Mouse (Mus musculus) neural tube, embryonic 11.5 days (tissue): ENCODE results near the gene Hoxb3. TPM values are rescaled to one million over a fixed set of nuclear protein-coding genes. Genes with fewer than 3 reads are reported as not detected.

Experiments used
- ATAC-seq: fragments of 200-750 bp; cut with Nextera tagmentation; 2 replicates; pipeline ENCODE4 v1.8.0; 2017; ENCODE audit warnings: moderate number of reproducible peaks, mild to moderate bottlenecking, moderate TSS enrichment, moderate library complexity; ENCODE audit not compliant: insufficient read depth, low FRiP score, low TSS enrichment
- DNase-seq: peaks from one replicate; pipeline ENCODE4 v3.0.0-alpha.2; 2015; ENCODE audit warnings: low spot score
- H3K27ac ChIP-seq: fragments of 300-500 bp; sonication (generic); 2 replicates; pipeline ENCODE4 v1.5.1; 2014; ENCODE audit warnings: low read depth, mild to moderate bottlenecking, low read length
- H3K27me3 ChIP-seq: fragments of 300-500 bp; sonication (generic); 2 replicates; pipeline ENCODE4 v1.6.1; 2014; ENCODE audit warnings: mild to moderate bottlenecking, low read length, mixed read lengths; ENCODE audit not compliant: control insufficient read depth, insufficient read depth
- H3K36me3 ChIP-seq: fragments of 300-500 bp; sonication (generic); 2 replicates; pipeline ENCODE4 v1.6.1; 2014; ENCODE audit warnings: mild to moderate bottlenecking, low read length, moderate library complexity, mixed read lengths; ENCODE audit not compliant: control insufficient read depth, insufficient read depth
- H3K4me1 ChIP-seq: fragments of 300-500 bp; sonication (generic); 2 replicates; pipeline ENCODE4 v1.6.1; 2014; ENCODE audit warnings: low read length, mixed read lengths; ENCODE audit not compliant: control insufficient read depth, insufficient read depth
- H3K4me2 ChIP-seq: fragments of 300-500 bp; sonication (generic); 2 replicates; pipeline ENCODE4 v1.6.1; 2014; ENCODE audit warnings: low read depth, mild to moderate bottlenecking, moderate library complexity
- H3K4me3 ChIP-seq: fragments of 300-500 bp; sonication (generic); 2 replicates; pipeline ENCODE4 v1.5.1; 2014; ENCODE audit warnings: low read depth, low read length
- H3K9ac ChIP-seq: fragments of 300-500 bp; sonication (generic); 2 replicates; pipeline ENCODE4 v1.6.1; 2014; ENCODE audit warnings: mild to moderate bottlenecking, low read length
- H3K9me3 ChIP-seq: fragments of 300-500 bp; sonication (generic); 2 replicates; pipeline ENCODE4 v1.6.1; 2016; ENCODE audit warnings: low read length; ENCODE audit not compliant: control insufficient read depth
- WGBS: fragments of 180-500 bp; shearing (Covaris S2); extraction: QIAGEN DNeasy Blood & Tissue Kit; methylation state at CpG from one replicate; pipeline ENCODE4 v1.1.7; 2014; 5-methylcytosine and 5-hydroxymethylcytosine counted together
- polyA plus RNA-seq: library from polyadenylated mRNA; unstranded; fragments of >200 nt; fragmentation: Nextera tagmentation; extraction: Ambion mirVana; gene quantifications from 2 replicates; pipeline ENCODE4 v1.2.1, GENCODE M21; 2014

Gene Hoxb3
- polyA plus RNA-seq, 1 experiment from 2014 or later, result 10.3 TPM

DNA sequence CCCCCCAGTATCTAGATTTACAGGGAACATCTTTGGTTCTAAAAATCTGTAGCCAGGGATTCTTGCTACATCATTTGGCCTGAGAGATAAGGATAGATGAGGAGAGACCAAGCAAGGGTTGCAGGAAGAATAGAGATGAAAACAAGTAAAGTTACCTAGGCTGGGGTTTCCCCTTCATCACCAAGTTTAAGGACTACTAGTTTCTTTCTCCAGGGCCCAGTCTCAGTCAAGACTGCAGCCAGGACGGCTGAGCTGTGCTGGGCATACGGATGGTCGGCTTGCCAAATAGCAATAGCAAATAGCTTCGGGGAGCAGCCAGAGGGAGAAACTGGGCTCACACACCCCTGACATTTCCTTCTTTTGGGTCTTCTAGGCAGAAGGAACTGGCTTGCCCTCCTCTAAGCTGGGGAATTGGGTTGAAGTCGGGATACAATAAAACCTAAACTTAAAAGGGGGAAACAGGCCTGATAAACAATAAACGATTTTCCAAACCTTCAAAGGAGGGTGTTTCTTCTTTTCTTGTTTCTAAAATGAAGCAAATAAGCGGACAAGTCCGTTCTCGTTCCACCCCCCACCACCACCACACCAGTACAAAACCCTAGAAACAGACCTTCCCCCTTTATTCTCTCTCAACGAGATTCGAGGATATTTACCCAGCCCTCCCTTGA, 25.0 kb upstream of the Hoxb3 start:
- Histone ChIP-seq H3K4me1 (peaks cover 20% of the 10 kb centered on the region), H3K9me3 (no peaks in the 10 kb centered on the region), H3K9ac (peak overlapping the region; percentile 100), H3K4me2 (peak overlapping the region; percentile 100), H3K4me3 (peak overlapping the region; percentile 96), H3K36me3 (no peaks in the 10 kb centered on the region), H3K27me3 (0 out of 2 replicates have a peak, but pooled peaks cover 2% of the 10 kb centered on the region), H3K27ac (peak overlapping the region; percentile 100)
- ATAC-seq, result no peak
- DNase-seq, result no peak
- 4% methylated on average over 11 of the region's 11 CpGs for WGBS

DNA sequence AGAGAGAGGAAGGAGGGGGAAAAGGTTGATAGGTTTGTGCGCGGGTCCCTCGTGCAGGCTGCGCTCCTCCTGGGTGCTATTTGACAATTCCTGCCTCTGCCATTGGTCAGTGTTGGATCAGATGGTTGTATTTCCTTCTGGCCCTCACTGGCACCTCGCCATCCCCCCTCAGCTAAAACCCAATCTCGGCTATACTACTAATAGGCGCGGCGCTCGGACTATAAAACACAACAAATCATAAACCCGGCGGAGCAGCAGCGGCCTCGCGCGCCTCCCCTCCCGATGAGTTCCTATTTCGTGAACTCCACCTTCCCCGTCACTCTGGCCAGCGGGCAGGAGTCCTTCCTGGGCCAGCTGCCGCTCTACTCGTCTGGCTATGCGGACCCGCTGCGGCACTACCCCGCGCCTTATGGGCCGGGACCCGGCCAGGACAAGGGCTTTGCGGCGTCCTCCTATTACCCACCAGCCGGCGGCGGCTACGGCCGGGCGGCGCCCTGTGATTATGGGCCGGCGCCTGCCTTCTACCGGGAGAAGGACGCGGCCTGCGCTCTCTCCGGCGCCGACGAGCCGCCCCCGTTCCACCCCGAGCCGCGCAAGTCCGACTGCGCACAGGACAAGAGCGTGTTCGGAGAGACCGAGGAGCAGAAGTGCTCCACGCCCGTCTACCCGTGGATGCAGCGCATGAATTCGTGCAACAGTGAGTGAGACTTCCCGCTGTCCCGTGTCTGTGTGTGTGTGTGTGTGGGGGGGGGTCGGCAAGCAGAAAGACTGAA, 24.0 kb upstream of the Hoxb3 start:
- DNase-seq (no peak), ATAC-seq (no peak)
- Histone ChIP-seq H3K27ac (peak overlapping the region; percentile 100), H3K4me2 (peak overlapping the region; percentile 100), H3K4me1 (peaks cover 20% of the 10 kb centered on the region), H3K9ac (peak overlapping the region; percentile 100), H3K4me3 (peak overlapping the region; percentile 96), H3K36me3 (no peaks in the 10 kb centered on the region), H3K9me3 (no peaks in the 10 kb centered on the region), H3K27me3 (0 out of 2 replicates have a peak, but pooled peaks cover 2% of the 10 kb centered on the region)
- WGBS, result under 1% methylated on average over 66 of the region's 66 CpGs

DNA sequence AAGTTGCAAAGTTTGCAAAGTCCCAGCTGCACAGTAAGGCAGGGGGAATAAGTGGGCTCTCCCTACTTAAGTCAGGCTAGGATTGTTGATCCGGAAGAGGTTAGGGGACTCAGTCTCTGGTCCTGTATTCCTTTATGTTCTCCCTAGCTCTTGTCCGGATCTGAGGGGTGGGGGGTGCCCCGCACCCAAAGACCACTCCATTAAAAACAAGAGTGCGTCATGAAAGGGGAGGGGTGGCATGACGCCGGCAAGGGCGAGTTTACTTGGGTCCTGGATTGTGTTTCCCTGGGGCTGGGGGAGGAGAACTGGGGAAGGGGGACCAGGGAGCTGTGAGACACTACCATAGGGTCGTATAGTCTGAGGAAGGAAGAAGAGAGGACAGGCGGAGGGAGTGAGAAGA, 23.3 kb upstream of the Hoxb3 start:
- ATAC-seq (no peak), DNase-seq (no peak)
- no peaks in the 10 kb centered on the region for H3K9me3 ChIP-seq
- peak overlapping the region; percentile 96 for H3K4me3 ChIP-seq
- peak overlapping the region; percentile 100 for H3K27ac ChIP-seq
- peak overlapping the region; percentile 100 for H3K4me2 ChIP-seq
- peaks cover 20% of the 10 kb centered on the region for H3K4me1 ChIP-seq
- H3K36me3 ChIP-seq, result no peaks in the 10 kb centered on the region
- under 1% methylated on average over 9 of the region's 9 CpGs for WGBS
- H3K9ac ChIP-seq, result peak overlapping the region; percentile 100
- H3K27me3 ChIP-seq, result 0 out of 2 replicates have a peak, but pooled peaks cover 2% of the 10 kb centered on the region

DNA sequence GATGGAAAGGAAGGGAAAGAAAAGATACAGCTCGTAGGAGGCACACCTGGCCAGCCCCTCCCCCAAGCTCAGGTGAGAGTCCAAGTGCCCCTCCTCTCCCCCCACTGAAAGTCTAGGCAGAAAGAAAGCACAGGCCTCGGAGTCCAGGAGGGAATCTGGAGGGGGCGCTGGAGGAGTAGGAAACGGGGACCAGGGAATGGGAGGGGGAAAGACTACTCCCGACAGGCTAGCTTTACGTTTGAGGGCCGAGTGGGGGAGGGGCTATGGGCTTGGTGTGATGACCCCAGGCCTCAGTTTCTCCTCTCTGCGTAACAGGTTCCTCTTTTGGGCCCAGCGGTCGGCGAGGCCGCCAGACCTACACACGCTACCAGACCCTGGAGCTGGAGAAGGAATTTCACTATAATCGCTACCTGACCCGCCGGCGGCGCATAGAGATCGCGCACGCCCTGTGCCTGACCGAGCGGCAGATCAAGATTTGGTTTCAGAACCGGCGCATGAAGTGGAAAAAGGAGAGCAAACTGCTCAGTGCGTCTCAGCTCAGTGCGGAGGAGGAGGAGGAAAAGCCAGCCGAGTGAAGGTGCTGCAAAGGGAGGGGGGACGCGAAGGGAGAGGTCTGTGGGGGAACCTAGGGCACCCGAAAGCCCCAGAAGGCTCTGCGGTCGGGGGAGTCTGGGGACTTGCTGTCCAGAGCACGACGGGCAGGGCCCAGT, 22.6 kb upstream of the Hoxb3 start:
- peak overlapping the region; percentile 100 for H3K9ac ChIP-seq
- peaks cover 21% of the 10 kb centered on the region for H3K4me1 ChIP-seq
- no peak for DNase-seq
- 2% methylated on average over 33 of the region's 35 CpGs for WGBS
- H3K36me3 ChIP-seq, result no peaks in the 10 kb centered on the region; the same call in 1 of the 2 replicates
- ATAC-seq, result no peak
- no peaks in the 10 kb centered on the region for H3K9me3 ChIP-seq
- H3K27ac ChIP-seq, result peak overlapping the region; percentile 100
- 0 out of 2 replicates have a peak, but pooled peaks cover 2% of the 10 kb centered on the region for H3K27me3 ChIP-seq
- peak overlapping the region; percentile 100 for H3K4me2 ChIP-seq
- peak overlapping the region; percentile 96 for H3K4me3 ChIP-seq

DNA sequence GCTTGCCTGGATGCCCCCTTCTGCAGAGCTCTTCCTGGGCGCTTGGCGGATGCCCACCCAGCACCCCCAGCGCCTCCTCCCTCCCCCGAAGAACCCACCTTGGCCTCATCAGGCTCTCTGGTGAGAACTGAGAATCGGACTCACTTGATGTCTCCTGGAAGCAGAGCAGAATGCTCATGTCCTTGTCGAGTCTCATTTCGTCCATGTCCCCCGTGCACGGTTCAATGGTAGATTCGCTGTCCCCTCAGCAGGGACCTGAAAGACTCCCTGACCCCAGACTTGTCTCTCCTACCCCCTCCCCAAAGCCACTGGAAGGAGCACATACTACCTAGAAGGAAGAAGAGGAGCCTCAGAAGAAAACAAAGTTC, 22.1 kb upstream of the Hoxb3 start:
- H3K27me3 ChIP-seq, result 0 out of 2 replicates have a peak, but pooled peaks cover 2% of the 10 kb centered on the region
- no peak for DNase-seq
- H3K4me1 ChIP-seq, result peaks cover 26% of the 10 kb centered on the region
- peak overlapping the region; percentile 100 for H3K27ac ChIP-seq
- ATAC-seq, result no peak
- H3K9me3 ChIP-seq, result no peaks in the 10 kb centered on the region
- 6% methylated on average over 10 of the region's 10 CpGs for WGBS
- peak overlapping the region; percentile 100 for H3K9ac ChIP-seq
- H3K36me3 ChIP-seq, result no peaks in the 10 kb centered on the region; the same call in 1 of the 2 replicates
- peak overlapping the region; percentile 100 for H3K4me2 ChIP-seq
- peak overlapping the region; percentile 96 for H3K4me3 ChIP-seq

DNA sequence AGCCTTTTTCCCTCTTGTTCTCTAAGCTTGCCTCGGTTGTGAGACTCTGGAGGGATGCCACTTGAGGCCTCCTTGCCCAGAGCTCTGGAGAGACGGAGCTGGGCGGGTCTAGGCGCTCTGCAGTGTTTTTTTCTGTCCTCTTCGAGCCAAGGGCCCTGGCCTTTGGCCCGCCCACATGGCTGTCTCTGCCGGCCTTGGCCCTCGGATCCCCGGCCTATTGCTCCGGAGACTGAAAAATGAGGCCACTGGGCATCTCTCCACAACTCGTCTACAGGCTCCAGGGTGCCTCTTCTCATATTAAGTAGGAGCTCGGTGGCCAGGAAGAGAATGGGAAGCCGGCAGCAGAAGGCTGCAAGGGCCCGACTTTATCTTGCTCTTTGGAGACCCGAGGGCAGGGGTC, 21.3 kb upstream of the Hoxb3 start:
- no peaks in the 10 kb centered on the region for H3K9me3 ChIP-seq
- ATAC-seq (no peak), DNase-seq (no peak)
- peak overlapping the region; percentile 96 for H3K4me3 ChIP-seq
- no peaks in the 10 kb centered on the region; the same call in 1 of the 2 replicates for H3K36me3 ChIP-seq
- H3K27me3 ChIP-seq, result 0 out of 2 replicates have a peak, but pooled peaks cover 2% of the 10 kb centered on the region
- peak overlapping the region; percentile 100 for H3K27ac ChIP-seq
- peak overlapping the region; percentile 100 for H3K9ac ChIP-seq
- 1% methylated on average over 15 of the region's 15 CpGs for WGBS
- peak overlapping the region; percentile 100 for H3K4me2 ChIP-seq
- peaks cover 26% of the 10 kb centered on the region for H3K4me1 ChIP-seq

DNA sequence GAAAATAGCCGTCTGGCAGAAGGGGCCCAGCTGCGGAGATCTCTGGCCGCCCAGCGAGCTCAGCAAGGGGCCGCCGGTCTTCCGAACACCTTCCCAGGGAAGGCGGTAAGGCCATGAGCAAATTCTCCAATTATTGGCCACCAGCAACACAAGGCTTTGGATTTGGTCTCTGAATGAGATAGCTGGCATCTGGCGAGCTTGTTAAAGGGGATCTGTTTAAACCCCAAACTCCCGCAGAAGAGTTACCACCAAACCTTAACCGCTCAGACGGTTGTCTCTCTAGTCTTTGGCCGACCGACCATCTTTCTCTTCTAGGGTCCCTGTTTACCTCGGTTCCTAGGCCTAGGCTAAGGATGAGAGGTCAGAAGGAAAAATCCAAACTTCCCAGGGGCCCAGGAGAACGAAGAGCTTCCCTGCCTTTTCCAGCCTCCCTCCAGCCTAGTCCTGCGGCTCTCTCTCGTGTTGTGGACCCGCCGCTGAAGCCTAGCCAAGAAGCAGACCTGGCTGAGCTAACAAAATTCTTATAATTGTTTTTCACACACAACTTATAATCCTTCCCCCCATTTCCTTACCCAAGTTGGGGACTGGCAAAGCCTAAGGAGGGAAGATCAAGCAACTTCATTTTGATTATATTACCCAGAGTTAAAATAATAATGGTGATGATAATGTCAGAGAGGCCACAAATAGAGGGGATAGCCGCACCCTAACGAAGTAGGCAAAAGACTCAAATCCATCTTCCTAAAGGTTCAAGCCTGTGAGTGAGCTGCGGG, 20.6 kb upstream of the Hoxb3 start:
- peak overlapping the region; percentile 96 for H3K4me3 ChIP-seq
- H3K9ac ChIP-seq, result peak overlapping the region; percentile 100
- DNase-seq (no peak), ATAC-seq (no peak)
- WGBS, result 2% methylated on average over 23 of the region's 23 CpGs
- H3K27ac ChIP-seq, result peak overlapping the region; percentile 100
- peaks cover 22% of the 10 kb centered on the region for H3K4me1 ChIP-seq
- H3K4me2 ChIP-seq, result peak overlapping the region; percentile 100
- no peaks in the 10 kb centered on the region; the same call in 1 of the 2 replicates for H3K36me3 ChIP-seq
- 0 out of 2 replicates have a peak, but pooled peaks cover 2% of the 10 kb centered on the region for H3K27me3 ChIP-seq
- no peaks in the 10 kb centered on the region for H3K9me3 ChIP-seq
